Mouse (Mus musculus) Patski (cell line): Measurements from ENCODE around the gene Nucks1. TPM values are rescaled to one million over a fixed set of nuclear protein-coding genes. Genes with fewer than 3 reads are reported as not detected.

ENCODE experiments used
- ATAC-seq: fragments of 100-300 bp; one replicate; pipeline ENCODE4 v1.8.0; 2021
- CTCF ChIA-PET: fragments of 350-600 bp; sonication (Branson Sonifier 250); formaldehyde crosslinking; loops from one replicate; lab custom pipeline; 2022; ENCODE audit warnings: inconsistent platforms; lab: Charles Lee
- POLR2A ChIA-PET: fragments of 350-600 bp; sonication (Branson Sonifier 250); formaldehyde crosslinking; loops from one replicate; lab custom pipeline; 2022; ENCODE audit warnings: antibody characterized with exemption, inconsistent platforms; lab: Charles Lee
- DNase-seq: peaks from one replicate; pipeline ENCODE4 v3.0.0-alpha.2; 2011; ENCODE audit warnings: low read depth, low spot score
- H3K27me3 ChIP-seq: fragments of 371-371 bp; one replicate; pipeline ENCODE4 v1.5.1; 2021
- CTCF ChIP-seq: fragments of 100-300 bp; IDR thresholded peaks from one replicate; pipeline ENCODE4 v1.5.1; 2021
- in situ Hi-C: fragments of 300-500 bp; cut with MboI; formaldehyde crosslinking; loops from 3 replicates; pipeline ENCODE4 v1.11.1; 2018; ENCODE audit warnings: low pct_unique_long_range_greater_than_20kb, mixed read lengths
- polyA plus RNA-seq: library from polyadenylated mRNA; unstranded; gene quantifications from one replicate; pipeline ENCODE4 v1.2.3, GENCODE M21; 2021

Gene Nucks1
- polyA plus RNA-seq, 1 experiment from 2014 or later, result 37.8 TPM

- ChIA-PET CTCF (no interaction called here), POLR2A (interaction anchor here (1.1 kb wide), 1 partner anchor 17 kb away, joined by 3 read pairs; no protein-coding TSS in a partner anchor)
- H3K27me3 ChIP-seq, result no peaks in the 10 kb centered on the region
- no peak for TF ChIP-seq CTCF
- ATAC-seq, result no peak
- DNase-seq, result no peak
- in situ Hi-C loops, result no loop called here
Measured at GRCm38 (mm10) chr1:131917634-131918033, 7.3 kb downstream of the Nucks1 start.

- H3K27me3 ChIP-seq, result no peaks in the 10 kb centered on the region
- no peak for TF ChIP-seq CTCF
- no peak for ATAC-seq
- CTCF ChIA-PET, result no interaction called here
- POLR2A ChIA-PET, result no interaction called here
- DNase-seq, result no peak
- in situ Hi-C loops, result no loop called here
Measured at GRCm38 (mm10) chr1:131919052-131919451, 8.7 kb downstream of the Nucks1 start.

GRCm38 (mm10) chr1:131922100-131922499 is 11.8 kb downstream of the Nucks1 start:
- ATAC-seq, result no peak
- no peaks in the 10 kb centered on the region for H3K27me3 ChIP-seq
- no peak for TF ChIP-seq CTCF
- CTCF ChIA-PET, result no interaction called here
- in situ Hi-C loops, result no loop called here
- DNase-seq, result no peak
- POLR2A ChIA-PET, result interaction anchor here (0.6 kb wide), 1 partner anchor 51 kb away, joined by 3 read pairs; no protein-coding TSS in a partner anchor

- no peak for DNase-seq
- TF ChIP-seq CTCF, result no peak
- no peak for ATAC-seq
- POLR2A ChIA-PET, result no interaction called here
- H3K27me3 ChIP-seq, result no peaks in the 10 kb centered on the region
- in situ Hi-C loops, result no loop called here
- CTCF ChIA-PET, result no interaction called here
Measured at GRCm38 (mm10) chr1:131933471-131933870, 23.1 kb downstream of the Nucks1 start.

- peak; percentile 79 for TF ChIP-seq CTCF
- in situ Hi-C loops, result loop anchor here (5.0 kb wide), 1 partner anchor 40 kb away; no protein-coding TSS in a partner anchor
- no peaks in the 10 kb centered on the region for H3K27me3 ChIP-seq
- DNase-seq, result no peak
- ChIA-PET CTCF (interaction anchor here (1.0 to 3.5 kb wide), 8 partner anchors 9 to 216 kb away, joined by 3 to 24 read pairs (median 3); no protein-coding TSS in a partner anchor), POLR2A (no interaction called here)
- no peak for ATAC-seq
Measured at GRCm38 (mm10) chr1:131937659-131938305, 27.4 kb downstream of the Nucks1 start.

GRCm38 (mm10) chr1:131938811-131939210 is 28.5 kb downstream of the Nucks1 start:
- DNase-seq (no peak), ATAC-seq (no peak)
- CTCF ChIA-PET, result interaction anchor here (0.9 to 3.5 kb wide), 10 partner anchors 9 to 215 kb away, joined by 3 to 24 read pairs (median 3); no protein-coding TSS in a partner anchor
- in situ Hi-C loops, result loop anchor here (5.0 kb wide), 1 partner anchor 38 kb away; no protein-coding TSS in a partner anchor
- H3K27me3 ChIP-seq, result no peaks in the 10 kb centered on the region
- TF ChIP-seq CTCF, result no peak
- POLR2A ChIA-PET, result no interaction called here

- POLR2A ChIA-PET, result no interaction called here
Measured at GRCm38 (mm10) chr1:131940711-131941244, 30.4 kb downstream of the Nucks1 start.

GRCm38 (mm10) chr1:131941501-131941900 is 31.2 kb downstream of the Nucks1 start:
- ATAC-seq, result no peak

More at GRCm38 (mm10) chr1:131940711-131941244, 30.4 kb downstream of the Nucks1 start:
- in situ Hi-C loops, result no loop called here
- ATAC-seq (no peak), DNase-seq (no peak)
- CTCF ChIA-PET, result interaction anchor here (0.8 to 1.6 kb wide), 4 partner anchors 11 to 54 kb away, joined by 3 to 6 read pairs (median 4); no protein-coding TSS in a partner anchor
- no peak for TF ChIP-seq CTCF
- no peaks in the 10 kb centered on the region for H3K27me3 ChIP-seq

GRCm38 (mm10) chr1:131942621-131943590 is 32.6 kb downstream of the Nucks1 start:
- TF ChIP-seq CTCF, result no peak
- POLR2A ChIA-PET, result interaction anchor here (0.7 kb wide), 1 partner anchor 649 kb away, joined by 6 read pairs; no protein-coding TSS in a partner anchor
- ATAC-seq, result no peak

More at GRCm38 (mm10) chr1:131941501-131941900, 31.2 kb downstream of the Nucks1 start:
- no peak for DNase-seq
- in situ Hi-C loops, result no loop called here
- ChIA-PET CTCF (interaction anchor here (0.8 to 1.6 kb wide), 3 partner anchors 12 to 40 kb away, joined by 3 to 6 read pairs (median 4); no protein-coding TSS in a partner anchor), POLR2A (no interaction called here)
- H3K27me3 ChIP-seq, result no peaks in the 10 kb centered on the region
- TF ChIP-seq CTCF, result no peak

More at GRCm38 (mm10) chr1:131942621-131943590, 32.6 kb downstream of the Nucks1 start:
- DNase-seq, result peak; percentile 44
- CTCF ChIA-PET, result interaction anchor here (0.7 kb wide), 1 partner anchor 178 kb away, joined by 3 read pairs; no protein-coding TSS in a partner anchor
- in situ Hi-C loops, result no loop called here
- H3K27me3 ChIP-seq, result peaks cover 5% of the 10 kb centered on the region
